Mouse (Mus musculus): Measurements from ENCODE around the gene Hic1. TPM values are rescaled to one million over a fixed set of nuclear protein-coding genes. Genes with fewer than 3 reads are reported as not detected.
"Not testable (repeated sequence)": the region's sequence is repeated elsewhere in the genome, so short reads cannot be mapped to it uniquely, and the experiment has no call there.

Hic1 gene
- total RNA-seq, 2 experiments from 2014 or later = 5.4 to 13.1 TPM

DNA sequence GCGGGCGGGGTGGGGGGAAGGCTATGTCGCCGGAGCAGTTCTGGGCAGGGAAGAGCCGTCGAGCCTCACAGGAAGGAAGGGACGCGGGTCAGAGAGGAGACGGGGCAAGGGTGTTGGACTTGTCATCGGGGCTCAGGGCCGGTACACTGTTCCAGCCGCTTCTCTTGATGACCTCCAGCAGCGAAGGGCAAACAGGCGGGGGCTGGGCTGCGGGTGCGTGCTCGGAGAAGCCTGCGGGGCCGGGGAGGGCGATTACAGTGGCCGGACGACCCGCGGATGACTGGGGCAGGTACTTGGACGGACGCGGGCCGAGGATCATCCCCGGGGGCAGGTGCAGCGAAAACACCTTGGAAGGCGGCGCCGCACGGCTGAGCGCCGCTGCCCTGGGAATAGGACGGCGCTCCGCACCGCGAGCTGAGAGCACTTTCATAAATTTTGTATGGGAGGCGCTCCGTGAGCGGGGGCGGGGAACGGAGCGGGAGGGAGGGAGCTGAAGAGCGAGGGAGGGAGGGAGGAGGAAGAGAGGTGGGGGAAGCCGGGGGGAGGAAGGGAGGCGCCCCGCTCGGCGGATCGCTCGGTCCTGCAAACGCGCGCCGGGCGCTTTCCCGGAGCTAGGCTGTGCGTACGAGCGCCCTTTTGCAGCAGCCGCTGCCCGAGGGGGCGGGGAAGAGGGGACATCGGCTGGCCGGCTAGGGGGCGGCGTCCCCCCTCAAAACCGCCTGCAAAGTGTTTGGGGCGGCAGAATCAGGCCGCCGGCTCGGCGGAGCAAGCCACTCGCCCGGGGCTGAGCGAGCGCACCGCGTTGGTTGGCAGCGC lies 24.1 kb upstream of the Hic1 start, which contains the start of gene Rtn4rl1:
Gene Rtn4rl1, plus strand, starts transcription at position 528 of the 816 bp plus-strand sequence.
- DNase-seq (ENCODE audit: low spot score in 2 of 2) = peak; percentile 80 to 82

DNA sequence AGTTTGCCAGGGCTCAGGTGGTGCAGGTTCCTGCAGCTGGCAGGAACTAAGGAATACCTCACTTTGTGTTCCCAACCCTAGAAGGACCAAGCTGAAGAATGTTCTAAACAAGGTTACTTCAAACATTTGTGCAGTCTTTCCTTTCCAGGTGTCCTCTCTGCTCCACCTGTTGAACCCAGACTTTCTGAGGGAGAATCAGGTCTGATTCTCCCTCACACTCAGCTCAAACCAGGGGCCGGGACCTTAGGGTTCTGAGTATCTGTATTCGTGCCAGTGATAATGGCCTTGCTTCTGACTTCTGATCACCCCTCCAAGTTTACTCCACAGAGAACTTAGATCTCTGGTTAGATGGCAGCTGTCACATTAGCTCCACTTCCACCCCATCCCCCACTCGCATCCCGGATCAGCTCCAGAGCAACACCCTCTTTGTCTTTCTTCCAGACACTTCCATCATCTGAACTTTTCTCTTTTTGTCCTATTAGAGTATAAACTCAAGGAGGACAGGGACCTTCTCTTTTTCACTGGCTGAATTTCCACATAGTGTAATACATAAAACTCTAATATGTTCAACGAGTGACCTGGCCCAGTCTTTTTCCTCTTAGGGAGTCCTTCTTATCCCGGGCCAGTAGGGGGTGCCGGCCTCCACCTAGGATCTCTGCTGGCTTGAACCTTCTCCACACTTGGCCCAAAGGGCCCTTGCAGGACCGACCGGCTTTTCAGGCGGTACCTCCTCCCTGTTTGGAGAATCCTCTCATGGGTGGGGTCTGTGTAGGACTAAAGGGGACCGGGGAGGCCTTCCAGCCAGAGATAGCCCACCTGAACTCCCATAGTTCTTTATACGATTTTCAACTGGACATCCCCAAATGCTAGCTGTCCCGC lies 23.3 kb upstream of the Hic1 start:
- DNase-seq (ENCODE audit: low spot score in 2 of 2) = peak; percentile 72 to 77

DNA sequence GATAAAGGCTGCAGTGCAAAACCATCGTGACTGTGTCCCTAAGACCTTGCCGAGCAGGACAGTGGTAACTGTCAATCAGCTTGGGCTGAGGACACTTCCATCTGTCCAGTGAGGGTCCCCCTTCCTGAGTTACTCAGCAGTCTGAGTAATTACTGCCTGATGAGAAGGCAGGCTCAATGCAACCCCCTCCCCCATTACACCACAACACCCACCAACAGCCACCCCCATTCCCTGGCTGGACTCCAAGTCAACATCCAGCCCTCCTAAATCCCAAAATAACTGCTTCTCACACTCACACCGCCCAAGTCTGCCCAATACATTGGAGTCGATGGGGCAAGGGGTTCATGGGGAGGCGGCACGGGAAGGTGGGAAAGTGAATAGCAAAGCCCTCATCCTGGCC lies 22.5 kb upstream of the Hic1 start:
- DNase-seq (ENCODE audit: low spot score in 2 of 2) = no peak

- peak in 1 of 2 experiments; percentile 22 for DNase-seq (ENCODE audit: low spot score in 2 of 2)
Observed at GRCm38 (mm10) chr11:75190905-75191441, 21.7 kb upstream of the Hic1 start, which contains the start of gene Dph1. Gene Dph1, minus strand, starts transcription at chr11:75191241.

DNA sequence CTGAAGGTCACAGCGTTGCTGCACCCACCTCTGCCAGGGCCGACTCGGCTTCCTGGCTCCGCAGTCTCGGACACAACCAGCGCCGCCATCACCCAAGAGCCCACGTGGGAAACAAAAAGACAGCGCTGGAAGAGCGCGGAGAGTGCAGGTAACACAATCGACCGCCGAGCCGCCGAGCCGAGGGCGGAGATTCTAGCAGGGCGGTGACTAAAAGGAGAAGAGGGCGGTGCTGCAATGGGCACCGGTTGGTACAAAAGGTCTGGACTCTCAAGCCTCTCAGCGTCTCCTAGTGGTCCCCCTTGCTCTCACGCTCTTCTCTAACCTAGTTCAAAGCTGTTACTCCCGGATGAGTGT lies 21.0 kb upstream of the Hic1 start:
- DNase-seq (ENCODE audit: low spot score in 2 of 2) = peak; percentile 71 to 73

DNA sequence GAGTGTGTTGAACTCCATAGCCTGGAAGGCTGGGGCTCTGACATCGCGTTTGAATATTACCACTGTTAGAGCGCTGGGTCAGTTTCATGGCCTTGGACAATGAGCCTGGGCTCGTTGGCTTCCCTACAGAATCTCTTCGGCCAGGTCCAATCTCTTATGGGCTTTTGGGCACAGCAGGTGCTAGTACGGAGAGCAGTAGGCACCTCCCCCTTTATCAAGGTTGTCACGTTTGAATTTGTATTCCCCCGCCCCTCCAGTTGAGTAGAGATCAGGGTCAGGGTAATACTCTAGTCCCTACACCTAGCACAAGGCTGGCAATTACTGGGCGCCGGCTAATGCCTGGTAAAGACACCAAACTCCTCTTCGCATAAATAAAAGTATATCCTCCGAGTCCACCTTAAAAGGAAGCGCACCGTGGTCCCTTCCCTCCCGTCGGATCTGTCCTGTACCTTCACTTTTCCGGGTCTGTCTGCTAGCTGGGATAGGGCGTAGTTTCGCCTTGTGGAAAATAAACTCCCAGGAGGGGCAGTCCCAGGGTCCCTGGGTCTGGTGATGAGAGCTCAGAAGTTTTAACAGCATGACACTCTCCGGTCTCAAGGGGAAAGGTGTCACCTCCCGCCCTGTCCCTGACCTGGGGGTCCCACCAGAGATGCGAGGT lies 20.5 kb upstream of the Hic1 start:
- DNase-seq (ENCODE audit: low spot score in 2 of 2) = peak in 1 of 2 experiments; percentile 22

DNA sequence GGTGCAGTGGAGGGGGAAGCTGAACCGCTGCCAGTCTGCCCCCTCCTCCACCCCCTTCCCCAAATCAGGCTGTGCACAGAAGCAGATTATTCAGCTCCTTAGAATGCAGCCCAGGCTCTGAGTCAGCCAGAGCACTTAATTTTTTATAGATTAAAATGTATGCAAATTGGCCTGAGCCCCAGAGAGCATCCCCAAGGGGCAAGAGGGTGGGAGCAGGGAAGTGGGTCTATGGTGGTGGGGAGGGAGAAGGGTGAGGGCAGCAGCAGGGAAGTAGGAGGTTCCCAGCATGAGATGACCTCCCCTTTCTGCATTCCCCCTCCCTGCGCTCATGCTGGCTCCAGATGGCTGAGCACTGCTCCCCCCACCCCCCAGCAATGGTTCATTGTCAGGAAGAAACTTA lies 15.7 kb upstream of the Hic1 start:
- peak in 1 of 2 experiments; percentile 12 for DNase-seq (ENCODE audit: low spot score in 2 of 2)

DNA sequence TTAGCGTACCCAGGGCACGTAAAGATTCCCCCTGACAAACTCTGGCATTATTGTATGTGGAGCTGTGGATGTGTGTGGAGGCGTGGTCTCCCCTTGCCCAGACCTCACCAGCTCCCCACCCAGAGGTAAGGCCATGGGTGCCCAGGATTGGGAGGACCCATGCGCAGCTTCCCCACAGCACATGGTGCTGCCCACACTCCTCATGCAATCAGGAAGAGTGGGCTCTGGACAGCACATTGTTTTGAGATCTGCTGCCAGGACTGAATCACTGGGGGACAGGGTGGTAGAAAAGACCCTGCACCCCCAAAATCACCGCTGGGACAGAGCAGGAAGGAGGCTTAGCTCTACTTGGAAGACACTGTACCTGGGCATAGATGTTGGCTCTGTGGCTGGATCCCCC lies 15.3 kb upstream of the Hic1 start:
- no peak for DNase-seq (ENCODE audit: low spot score in 2 of 2)

DNA sequence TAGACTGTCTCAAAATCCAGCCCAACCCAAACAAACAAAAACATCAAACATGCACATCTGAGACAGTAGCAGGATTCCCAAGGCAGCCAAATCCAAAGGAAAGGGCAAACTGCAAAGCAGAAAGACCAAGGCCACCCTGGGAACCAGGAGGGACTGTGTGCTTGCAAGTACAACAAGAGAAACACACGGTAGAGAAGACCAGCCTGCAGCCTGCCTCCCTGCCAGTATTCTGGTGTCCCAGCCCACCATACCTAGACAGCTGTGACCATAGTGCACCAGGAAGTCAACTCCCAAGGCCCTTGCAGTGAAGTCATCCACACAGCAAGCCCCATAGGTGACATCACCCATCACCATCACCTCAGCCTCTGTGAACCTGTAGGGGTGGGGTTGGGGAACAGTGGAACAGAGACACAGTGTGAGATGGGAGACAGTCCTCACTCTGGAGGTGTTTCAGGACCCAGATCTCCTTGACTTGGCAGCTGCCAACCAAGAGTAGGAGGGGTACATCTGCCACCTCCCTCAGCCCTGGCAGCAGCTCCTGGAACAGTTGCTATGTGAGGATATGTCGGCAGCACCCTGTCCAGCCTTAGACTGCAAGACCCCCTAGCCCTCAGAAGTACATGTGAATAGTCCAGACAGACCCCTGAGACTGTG lies 14.7 kb upstream of the Hic1 start:
- DNase-seq (ENCODE audit: low spot score in 2 of 2) = peak in 1 of 2 experiments; percentile 16

- peak; percentile 81 to 84 for DNase-seq (ENCODE audit: low spot score in 2 of 2)
Observed at GRCm38 (mm10) chr11:75178672-75179208, 9.4 kb upstream of the Hic1 start, which contains the start of gene Ovca2. Gene Ovca2, minus strand, starts transcription at chr11:75178835.

DNA sequence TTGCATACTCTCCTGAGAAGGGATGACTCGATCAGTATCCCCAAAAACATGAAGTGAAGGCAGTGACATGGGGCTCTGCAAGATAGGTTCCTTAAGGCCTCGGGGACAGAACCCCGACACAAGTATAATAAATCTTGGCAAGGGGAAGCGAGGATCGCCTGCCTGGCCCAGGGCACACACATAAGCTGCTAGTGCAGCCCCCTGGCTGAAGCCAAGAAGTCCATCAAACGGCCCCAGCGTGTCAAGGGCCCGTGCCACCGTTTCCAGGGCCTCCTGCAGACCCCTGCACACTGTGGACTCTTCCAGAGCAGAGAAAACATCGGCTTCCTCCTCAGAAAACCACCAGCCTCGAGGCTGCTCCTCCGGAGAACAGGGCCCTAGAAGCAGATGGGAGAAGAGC lies 8.7 kb upstream of the Hic1 start:
- DNase-seq (ENCODE audit: low spot score in 2 of 2) = no peak

DNA sequence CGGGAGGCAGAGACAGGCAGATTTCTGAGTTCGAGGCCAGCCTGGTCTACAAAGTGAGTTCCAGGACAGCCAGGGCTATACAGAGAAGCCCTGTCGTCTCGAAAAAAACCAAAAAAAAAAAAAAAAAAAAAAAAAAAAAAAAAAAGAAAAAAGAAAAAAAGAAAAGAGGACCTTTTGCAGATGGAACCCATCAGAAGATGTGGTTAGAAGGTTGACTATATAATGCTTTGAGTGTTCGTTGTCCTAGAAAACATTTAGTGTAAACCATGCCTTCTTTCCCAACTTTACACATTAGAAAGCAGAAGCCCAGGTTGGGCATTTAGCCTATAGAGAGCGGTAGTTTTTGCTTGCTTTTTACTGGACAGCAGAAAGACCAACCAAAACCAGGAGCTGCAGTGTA lies 5.3 kb upstream of the Hic1 start:
- not testable (repeated sequence) for DNase-seq (ENCODE audit: low spot score in 2 of 2)

- DNase-seq (ENCODE audit: low spot score in 2 of 2) = no peak
Observed at GRCm38 (mm10) chr11:75173799-75174165, 4.5 kb upstream of the Hic1 start.

DNA sequence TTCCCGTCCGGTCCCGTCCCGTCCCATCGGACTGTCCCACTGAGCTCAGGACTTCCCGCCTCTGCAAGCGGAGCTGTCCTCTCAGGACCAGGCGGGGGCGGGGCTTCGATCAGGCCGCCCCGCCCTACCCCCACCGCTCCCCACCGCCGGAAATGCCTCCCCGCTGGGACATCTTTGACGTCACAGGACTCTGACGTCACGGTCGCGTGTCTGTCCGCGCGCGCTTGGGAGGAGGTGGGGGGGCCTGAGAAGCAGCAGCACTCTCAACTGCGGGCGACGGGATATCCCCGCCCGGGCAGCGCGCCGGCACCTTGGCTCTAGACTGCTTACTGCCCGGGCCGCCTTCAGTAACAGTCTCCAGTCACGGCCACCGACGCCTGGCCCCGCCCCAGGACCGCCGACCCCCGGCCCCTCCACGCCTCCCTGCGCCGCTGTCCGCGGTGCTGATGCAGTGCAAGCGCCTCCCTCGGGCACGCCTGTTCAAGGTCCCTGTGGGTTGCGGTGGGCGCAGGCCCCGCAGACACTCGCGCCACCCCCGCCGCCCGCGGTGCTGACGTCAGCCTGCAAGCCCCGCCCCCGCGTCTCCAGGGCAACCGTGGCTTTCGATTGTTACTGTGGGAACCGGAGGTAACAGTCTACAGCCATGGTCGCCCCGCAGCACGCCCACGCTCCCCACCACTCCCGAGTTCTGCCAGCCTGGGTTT lies 3.9 kb upstream of the Hic1 start:
- DNase-seq (ENCODE audit: low spot score in 2 of 2) = peak; percentile 89 to 94

DNA sequence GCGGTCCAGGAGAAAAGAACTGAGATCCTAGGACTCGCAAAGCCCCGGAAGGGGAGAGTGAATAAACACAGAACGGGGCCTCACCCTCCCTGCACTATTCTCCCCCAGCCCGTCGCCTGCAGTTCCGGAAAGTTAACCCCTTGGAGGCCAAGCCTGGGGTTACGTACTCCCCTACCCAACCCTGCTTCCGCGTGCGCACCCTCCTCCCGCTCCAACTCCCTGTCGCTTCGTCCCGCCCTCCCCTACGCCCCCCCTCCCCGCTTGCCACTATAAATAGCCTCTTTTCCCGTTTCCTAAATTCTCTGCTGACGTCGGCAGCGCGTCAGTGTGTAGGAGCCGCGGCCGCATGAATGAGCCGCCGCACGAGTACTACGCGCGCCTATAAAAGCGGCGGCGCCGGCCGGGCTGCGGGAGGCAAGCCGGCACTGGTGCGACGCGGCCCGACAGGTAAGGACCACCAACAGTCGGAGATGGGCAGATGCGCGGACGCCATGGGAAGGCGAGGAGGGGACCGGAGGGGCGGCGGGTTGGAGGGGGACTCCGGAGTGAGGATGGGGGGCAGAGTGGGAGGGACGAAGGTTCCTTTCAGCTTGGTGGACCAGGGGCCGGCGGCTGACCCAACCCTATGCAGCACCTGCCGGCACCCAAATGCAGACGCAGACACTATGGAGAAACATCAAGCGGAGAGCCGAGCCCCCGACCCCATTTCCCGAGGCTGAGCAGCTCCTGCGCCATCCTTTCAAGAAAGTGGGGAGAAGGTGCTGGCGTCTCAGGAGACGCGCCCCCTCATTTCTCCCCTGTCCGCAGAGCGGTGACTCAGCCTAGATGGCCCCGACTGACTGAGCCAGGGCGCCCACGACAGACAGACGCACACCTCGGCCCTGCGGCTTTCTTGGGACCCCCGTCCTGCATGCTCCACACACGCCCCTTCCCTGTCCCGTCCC lies 3.1 kb upstream of the Hic1 start:
- peak in 1 of 2 experiments; percentile 43 for DNase-seq (ENCODE audit: low spot score in 2 of 2)

- no peak for DNase-seq (ENCODE audit: low spot score in 2 of 2)
Observed at GRCm38 (mm10) chr11:75171186-75171865, 2.0 kb upstream of the Hic1 start.

DNA sequence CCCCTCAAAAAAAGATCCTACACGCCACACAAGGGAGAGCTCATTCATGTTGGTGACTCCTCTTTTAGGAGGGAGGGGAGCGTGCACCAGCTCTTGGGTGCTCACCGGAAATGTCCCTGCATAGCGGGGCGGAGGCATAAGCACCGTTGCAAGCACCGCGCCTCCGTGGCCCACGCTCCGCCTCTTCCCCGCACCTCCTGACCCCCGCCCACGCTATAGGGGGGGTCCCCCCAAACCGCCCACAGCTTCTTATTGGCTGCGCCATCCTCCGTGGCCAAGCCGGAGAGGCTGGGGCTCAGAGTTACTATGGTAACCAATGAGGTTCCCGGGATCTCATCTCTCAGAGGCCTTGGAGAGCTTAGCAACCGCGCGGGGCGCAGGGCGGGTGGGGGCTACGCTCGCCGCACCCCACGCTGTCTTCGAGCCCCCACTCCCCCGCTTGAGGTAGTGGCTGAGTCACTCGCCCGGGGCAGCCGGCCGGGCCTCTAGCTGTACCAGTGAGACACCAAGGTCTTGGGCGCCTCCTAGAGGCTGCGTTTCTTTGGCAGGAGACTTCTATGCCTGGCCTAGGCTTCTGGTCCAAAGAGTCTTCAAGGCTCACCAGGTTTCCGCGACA lies 925 bp upstream of the Hic1 start:
- peak; percentile 89 to 95 for DNase-seq (ENCODE audit: low spot score in 2 of 2)

Measured in adrenal gland, adult 18-20 months (tissue).